Mouse (Mus musculus): ENCODE measurements around the gene Pofut1.
A peak's percentile ranks its signal among the peaks of the same experiment; 100 is the strongest.

Gene Pofut1

GRCm38 (mm10) chr2:153241250-153242014 is at the start of gene Pofut1, which contains the start of gene Plagl2:
Pofut1 (plus strand) TSS chr2:153241533.
Plagl2 (minus strand) TSS chr2:153241426.
- peak; percentile 90 for DNase-seq

- DNase-seq = no peak
Observed at GRCm38 (mm10) chr2:153194255-153194654, 47.1 kb upstream of the Pofut1 start.

GRCm38 (mm10) chr2:153198485-153198884 is 42.8 kb upstream of the Pofut1 start:
- DNase-seq = no peak

GRCm38 (mm10) chr2:153199114-153199513 is 42.2 kb upstream of the Pofut1 start:
- no peak for DNase-seq

GRCm38 (mm10) chr2:153202766-153203165 is 38.6 kb upstream of the Pofut1 start:
- DNase-seq = no peak

- DNase-seq = no peak
Observed at GRCm38 (mm10) chr2:153208149-153208548, 33.2 kb upstream of the Pofut1 start.

GRCm38 (mm10) chr2:153209286-153209685 is 32.0 kb upstream of the Pofut1 start:
- DNase-seq = peak; percentile 30

GRCm38 (mm10) chr2:153211451-153211850 is 29.9 kb upstream of the Pofut1 start:
- DNase-seq = no peak

- DNase-seq = no peak
Observed at GRCm38 (mm10) chr2:153213351-153213750, 28.0 kb upstream of the Pofut1 start.

GRCm38 (mm10) chr2:153214771-153215259 is 26.5 kb upstream of the Pofut1 start:
- no peak for DNase-seq

GRCm38 (mm10) chr2:153215421-153215820 is 25.9 kb upstream of the Pofut1 start:
- no peak for DNase-seq

GRCm38 (mm10) chr2:153217826-153218340 is 23.4 kb upstream of the Pofut1 start:
- DNase-seq = no peak

- DNase-seq = no peak
Observed at GRCm38 (mm10) chr2:153218516-153218915, 22.8 kb upstream of the Pofut1 start.

GRCm38 (mm10) chr2:153221620-153222019 is 19.7 kb upstream of the Pofut1 start:
- DNase-seq = no peak

GRCm38 (mm10) chr2:153222130-153222529 is 19.2 kb upstream of the Pofut1 start:
- no peak for DNase-seq

GRCm38 (mm10) chr2:153222566-153222965 is 18.8 kb upstream of the Pofut1 start:
- no peak for DNase-seq

- peak; percentile 65 for DNase-seq
Observed at GRCm38 (mm10) chr2:153224946-153225594, 16.3 kb upstream of the Pofut1 start, which contains the start of gene Tspyl3. Tspyl3 (minus strand) TSS chr2:153225441.

GRCm38 (mm10) chr2:153225595-153225953 is 15.8 kb upstream of the Pofut1 start:
- no peak for DNase-seq

GRCm38 (mm10) chr2:153227959-153228358 is 13.4 kb upstream of the Pofut1 start:
- DNase-seq = no peak

GRCm38 (mm10) chr2:153228523-153228922 is 12.8 kb upstream of the Pofut1 start:
- no peak for DNase-seq

GRCm38 (mm10) chr2:153237193-153237592 is 4.1 kb upstream of the Pofut1 start:
- no peak for DNase-seq

GRCm38 (mm10) chr2:153237891-153238290 is 3.4 kb upstream of the Pofut1 start:
- no peak for DNase-seq

- DNase-seq = no peak
Observed at GRCm38 (mm10) chr2:153238406-153238805, 2.9 kb upstream of the Pofut1 start.
